Mouse (Mus musculus): ENCODE measurements around the gene Slamf7.

- TF ChIP-seq ZC3H11A (IDR thresholded peaks at IDR 0.05; ENCODE audit: borderline replicate concordance, low read depth, low read length) = no peak
- no peak for TF ChIP-seq ZNF384 (IDR thresholded peaks at IDR 0.05; ENCODE audit: low read depth, low read length)
- TF ChIP-seq CHD2 (IDR thresholded peaks at IDR 0.05; ENCODE audit: low read depth, low read length) = no peak
- TF ChIP-seq MAFK (IDR thresholded peaks at IDR 0.05; ENCODE audit: insufficient read depth, low read depth, low read length) = no peak
Observed at GRCm38 (mm10) chr1:171666350-171666749, 13.5 kb upstream of the Slamf7 start.

All from ES-E14 (cell line).